Mouse (Mus musculus) left cerebral cortex, postnatal 36 days (tissue): Measurements from ENCODE around the gene Asxl1. TPM values are rescaled to one million over a fixed set of nuclear protein-coding genes. Genes with fewer than 3 reads are reported as not detected.

Source experiments
- DNase-seq, 2 experiments: peaks; one replicate each; pipeline ENCODE4 v3.0.0; 2021 to 2022; ENCODE audit warnings: low spot score in 2 of 2, mixed read lengths in 1 of 2
- intact Hi-C: fragments of 180-260 bp; cut with DNase I; formaldehyde crosslinking; loops from one replicate; pipeline ENCODE4 v1.15.1; 2025
- total RNA-seq, 2 experiments: library from RNA; stranded (reverse); gene quantifications; 2 replicates each; pipeline ENCODE4 v1.2.3; 2021

Gene Asxl1
- total RNA-seq, 2 experiments from 2014 or later: 34.3 to 36.7 TPM

DNA sequence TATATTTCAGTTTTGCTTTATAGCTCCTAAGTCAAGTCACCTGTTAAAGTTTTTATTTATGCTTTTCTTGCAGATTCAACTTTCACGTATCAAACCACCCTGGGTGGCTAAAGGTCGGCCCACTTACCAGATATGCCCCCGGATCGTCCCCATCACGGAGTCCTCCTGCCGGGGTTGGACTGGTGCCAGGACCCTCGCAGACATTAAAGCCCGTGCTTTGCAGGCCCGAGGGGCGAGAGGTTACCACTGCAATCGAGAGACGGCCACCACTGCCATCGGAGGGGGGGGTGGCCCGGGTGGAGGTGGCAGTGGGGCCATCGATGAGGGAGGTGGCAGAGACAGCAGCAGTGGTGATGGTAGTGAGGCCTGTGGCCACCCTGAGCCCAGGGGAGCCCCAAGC is 53.5 kb downstream of the Asxl1 start:
- intact Hi-C loops: no loop called here
- DNase-seq: no peak

DNA sequence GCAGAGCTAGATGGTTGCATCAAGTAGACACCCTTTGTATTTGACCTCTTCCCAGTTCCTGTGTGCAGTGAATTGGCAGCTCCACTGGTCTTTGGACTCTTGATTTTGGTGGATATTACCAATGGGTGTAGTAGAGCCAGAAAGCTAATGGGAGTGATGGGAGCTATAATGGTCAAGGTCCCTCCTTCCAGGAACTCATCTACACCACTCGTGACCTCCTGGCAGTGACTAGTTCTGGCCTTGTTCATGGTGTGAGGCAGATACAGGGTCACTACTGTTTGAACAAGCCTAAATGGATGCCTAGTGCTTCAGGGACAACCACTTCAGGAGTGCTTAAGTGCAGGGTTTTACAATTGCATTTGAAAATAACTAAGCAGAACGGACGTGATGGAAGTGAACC is 58.4 kb downstream of the Asxl1 start:
- intact Hi-C loops: no loop called here
- no peak for DNase-seq

DNA sequence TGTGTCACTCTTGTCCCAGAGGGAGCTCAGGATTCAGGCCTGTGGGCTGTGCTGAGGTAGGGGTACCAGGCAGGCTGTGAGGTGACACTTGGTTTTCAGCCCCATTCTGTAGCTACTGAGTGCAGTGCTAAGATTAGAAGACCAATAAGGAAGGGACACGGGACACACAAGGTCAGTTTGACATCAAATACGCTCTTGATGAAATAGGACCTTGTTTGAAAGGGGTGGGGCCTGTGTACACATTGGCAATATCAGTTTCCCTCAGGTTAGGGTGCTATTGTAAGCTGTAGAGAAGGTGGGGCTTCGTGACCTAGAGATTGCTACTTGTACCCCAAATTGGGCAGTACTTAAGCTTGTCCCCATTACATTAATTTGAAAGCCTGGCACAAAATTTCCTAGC is 59.3 kb downstream of the Asxl1 start:
- DNase-seq: no peak
- intact Hi-C loops: no loop called here

DNA sequence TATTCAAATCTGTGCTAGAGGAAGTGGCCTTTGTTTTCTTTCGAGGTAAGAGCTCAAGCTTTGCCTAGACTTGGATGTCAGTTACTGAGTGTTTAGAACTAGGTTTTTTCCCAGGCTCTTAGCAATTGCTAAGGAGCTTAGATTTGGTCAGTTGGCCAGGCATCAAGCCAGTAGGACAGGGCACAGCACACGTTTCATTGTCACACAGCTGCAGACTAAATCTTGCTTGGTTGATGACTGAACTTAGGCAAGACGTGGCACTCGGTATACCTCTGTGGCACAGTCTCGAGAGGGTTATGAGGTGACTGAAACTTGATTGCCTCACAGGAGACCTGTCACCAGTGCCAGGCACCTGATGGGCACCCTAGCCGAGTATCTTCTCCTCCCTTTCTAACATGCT is 61.3 kb downstream of the Asxl1 start:
- intact Hi-C loops: no loop called here
- no peak for DNase-seq

DNA sequence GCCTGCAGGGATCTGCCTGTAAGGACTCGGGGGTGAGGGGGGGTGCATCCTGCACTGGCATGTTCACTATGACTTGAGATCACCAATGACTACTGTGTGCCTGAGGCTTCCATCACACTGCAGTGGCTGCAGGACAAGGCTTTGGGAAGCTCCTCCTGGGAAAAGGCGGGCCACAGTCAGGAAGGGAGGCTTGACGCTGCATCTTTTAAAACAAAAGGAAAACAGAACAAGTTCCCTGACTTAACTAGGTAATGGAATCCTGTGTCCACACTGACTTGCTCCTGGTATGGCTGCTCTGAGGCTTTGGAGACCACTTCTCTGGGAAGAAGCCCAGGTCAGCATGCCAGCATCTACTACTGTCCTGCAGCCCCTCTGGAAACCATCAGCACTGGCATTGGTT is 63.3 kb downstream of the Asxl1 start:
- intact Hi-C loops: no loop called here
- no peak for DNase-seq

DNA sequence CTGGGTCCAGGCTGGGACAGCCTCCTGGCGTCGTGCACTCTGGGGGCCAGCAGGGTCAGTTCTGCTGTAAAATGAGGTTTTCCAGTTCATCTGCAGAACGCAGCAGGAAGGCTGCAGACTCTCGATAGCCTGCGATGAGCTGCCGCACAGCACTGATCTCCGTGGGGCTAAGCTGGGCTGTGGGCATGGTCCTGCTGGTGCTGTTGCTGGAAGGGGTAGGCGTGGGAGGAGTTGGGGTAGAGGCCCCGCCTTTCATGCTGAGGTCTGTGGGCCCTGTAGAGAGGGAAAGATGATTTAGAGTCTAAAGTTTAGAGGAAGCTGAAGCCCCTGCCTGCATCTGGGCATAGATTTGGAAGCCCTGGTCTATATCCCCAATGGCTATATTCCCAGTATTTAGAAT is 65.9 kb downstream of the Asxl1 start:
- intact Hi-C loops: loop anchor here (5.0 kb wide), 1 partner anchor 36 kb away; no protein-coding TSS in a partner anchor
- DNase-seq: no peak

DNA sequence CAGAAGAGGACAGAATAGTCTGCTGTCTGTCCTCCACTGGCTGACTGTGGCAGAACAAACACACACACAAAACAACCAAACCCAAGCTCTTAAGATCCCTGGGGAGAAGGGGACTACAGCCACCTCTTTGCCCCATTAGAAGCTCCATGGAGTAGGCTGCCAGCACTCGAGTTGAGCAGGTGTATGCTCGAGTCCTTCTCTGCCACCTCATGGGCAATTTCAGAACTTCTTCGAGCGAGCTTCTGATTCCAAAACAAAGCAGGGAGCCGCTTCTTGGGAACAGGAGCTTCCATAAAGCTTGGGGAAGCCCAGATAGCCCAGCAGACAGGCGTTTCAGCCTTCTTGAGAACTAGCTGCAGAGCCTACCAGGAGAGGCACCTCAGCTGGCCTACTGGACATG is 66.9 kb downstream of the Asxl1 start:
- intact Hi-C loops: loop anchor here (5.0 kb wide), 1 partner anchor 35 kb away; no protein-coding TSS in a partner anchor
- no peak for DNase-seq

DNA sequence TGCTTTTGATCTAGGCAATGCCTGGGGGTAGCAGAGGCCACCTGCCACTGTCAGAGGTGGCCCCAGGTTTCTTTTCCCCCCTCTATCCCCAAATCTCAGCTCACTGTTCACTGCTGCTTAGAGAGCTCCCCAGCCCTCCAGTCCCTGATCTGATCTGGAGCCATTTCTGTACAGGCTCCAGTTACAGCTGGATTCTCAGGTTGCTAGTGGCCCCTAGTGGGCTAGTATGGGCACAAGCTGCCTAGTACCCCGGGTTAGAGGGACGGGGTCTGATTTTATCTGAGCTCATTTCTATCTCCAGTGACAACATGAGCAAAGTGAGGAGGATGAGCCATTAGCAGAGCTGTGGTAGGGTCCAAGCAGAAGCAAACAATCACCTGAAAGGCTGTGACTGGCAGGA is 69.0 kb downstream of the Asxl1 start:
- intact Hi-C loops: loop anchor here (5.0 kb wide), 1 partner anchor 33 kb away; no protein-coding TSS in a partner anchor
- no peak for DNase-seq

DNA sequence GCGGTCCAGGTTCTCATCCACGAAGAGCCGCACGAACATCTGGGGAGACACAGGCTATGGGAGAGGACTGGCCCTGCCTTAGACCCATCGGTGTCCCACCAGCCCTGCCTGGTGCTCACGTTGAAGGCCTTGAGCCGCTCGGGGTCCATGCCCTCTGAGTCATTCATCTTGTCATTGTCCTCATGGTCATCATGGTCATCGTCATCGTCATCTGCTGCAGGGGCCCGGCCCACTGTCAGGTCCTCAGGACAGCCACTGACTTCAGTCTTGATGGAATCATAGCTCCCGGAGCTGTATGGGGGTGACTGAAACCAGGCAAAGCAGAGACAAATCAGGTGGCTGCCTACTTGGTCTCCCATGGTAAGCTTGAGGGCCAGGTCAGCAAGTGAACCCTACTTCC is 72.2 kb downstream of the Asxl1 start:
- intact Hi-C loops: no loop called here
- no peak for DNase-seq

DNA sequence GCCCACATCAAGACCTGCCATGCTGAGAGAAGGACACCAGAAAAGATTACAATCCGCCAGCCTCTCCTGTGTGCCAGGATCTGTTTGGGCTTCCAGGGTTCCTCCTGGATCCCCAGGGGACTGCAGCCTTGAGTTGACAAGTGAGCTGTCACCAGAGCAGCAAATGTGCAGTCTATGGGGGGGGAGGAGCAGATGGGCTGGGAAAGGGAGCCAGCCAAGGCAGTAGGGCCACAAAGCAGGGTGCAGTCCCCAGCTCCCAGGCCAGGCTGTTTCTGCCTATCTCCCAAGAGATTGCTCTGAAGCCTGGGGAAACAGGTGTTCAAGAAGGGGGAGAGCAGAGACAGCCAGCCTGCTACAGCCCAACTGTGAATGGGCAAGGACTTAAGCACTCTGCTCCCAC is 72.8 kb downstream of the Asxl1 start:
- intact Hi-C loops: no loop called here
- DNase-seq: no peak

DNA sequence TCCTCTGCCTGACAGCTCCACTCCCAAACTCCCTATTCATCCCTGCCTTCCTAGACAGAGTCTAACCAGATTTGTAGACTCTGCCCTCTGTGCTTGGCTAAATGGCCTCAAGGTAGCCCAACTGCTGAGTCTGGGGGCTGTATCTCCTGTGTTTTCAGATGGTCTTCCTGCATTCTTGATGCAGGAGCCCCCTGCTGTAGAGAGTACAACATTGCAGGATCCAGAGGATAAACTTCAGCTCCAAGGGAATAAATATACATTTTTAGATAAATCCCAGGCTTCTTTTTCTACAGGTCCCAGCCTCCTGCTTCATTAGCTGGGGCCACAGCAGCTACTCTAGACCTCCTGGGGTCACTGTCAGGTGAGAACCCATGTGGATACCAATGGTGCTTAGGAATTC is 75.6 kb downstream of the Asxl1 start:
- intact Hi-C loops: no loop called here

DNA sequence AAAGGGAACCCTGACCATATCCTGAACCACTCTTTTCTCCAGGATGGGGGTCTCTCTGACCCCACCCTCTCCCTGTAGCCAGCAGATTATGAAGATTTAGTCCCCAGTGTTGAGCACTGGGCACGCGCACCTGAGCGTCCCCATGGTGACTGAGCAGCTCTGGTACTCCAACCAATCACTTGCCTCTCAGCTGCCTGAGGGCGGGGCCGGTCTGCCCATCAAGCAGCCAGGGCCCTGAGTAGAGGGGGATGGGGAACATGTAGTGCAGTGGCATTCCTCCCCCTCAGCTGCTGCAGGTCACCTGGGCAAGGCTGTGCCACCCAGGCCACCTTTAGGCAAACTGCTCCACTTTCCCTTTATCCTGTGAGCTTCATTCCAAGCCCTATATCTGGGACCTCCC is 76.4 kb downstream of the Asxl1 start:
- intact Hi-C loops: no loop called here
- no peak for DNase-seq

More for the DNA sequence above, 75.6 kb downstream of the Asxl1 start:
- no peak for DNase-seq

DNA sequence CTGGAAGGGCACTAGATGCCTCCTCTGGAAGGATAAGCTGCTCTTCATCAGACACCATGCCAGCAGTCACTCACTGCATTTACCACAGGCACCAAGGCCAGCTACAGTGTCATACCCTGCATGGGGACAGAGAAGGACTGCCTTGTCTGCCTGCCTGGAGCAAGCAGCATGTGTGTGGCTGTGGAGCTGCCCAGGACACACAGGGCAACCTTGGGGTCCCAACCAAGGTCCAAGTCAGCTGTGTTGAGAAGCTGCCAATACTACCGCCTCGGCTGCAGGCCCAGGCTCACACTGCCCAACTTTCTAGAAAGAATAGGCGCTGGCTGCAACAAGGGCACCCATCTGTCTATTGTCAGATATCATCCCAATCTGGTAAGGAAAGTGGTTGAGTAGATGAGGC is 77.5 kb downstream of the Asxl1 start:
- intact Hi-C loops: no loop called here
- no peak for DNase-seq

DNA sequence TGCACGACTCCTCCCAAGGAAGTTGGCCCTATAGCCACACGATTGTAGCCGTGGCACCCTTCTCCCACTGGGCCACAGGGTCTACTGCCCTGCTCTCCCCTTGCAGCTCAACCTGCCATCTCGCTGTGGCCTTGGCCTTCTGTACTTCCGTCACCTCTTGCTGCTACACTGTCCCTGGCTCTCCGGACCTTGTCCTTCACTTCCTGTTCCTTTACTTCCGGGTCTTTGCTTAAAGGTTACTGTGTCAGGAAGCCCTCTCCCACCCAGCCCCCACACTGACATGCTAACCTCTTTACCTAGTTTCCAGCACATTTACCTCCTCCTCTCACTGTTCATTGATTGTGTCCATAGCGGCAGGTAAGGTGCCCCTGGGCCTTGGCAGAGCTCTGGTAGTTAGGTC is 78.9 kb downstream of the Asxl1 start:
- intact Hi-C loops: no loop called here
- DNase-seq: no peak

DNA sequence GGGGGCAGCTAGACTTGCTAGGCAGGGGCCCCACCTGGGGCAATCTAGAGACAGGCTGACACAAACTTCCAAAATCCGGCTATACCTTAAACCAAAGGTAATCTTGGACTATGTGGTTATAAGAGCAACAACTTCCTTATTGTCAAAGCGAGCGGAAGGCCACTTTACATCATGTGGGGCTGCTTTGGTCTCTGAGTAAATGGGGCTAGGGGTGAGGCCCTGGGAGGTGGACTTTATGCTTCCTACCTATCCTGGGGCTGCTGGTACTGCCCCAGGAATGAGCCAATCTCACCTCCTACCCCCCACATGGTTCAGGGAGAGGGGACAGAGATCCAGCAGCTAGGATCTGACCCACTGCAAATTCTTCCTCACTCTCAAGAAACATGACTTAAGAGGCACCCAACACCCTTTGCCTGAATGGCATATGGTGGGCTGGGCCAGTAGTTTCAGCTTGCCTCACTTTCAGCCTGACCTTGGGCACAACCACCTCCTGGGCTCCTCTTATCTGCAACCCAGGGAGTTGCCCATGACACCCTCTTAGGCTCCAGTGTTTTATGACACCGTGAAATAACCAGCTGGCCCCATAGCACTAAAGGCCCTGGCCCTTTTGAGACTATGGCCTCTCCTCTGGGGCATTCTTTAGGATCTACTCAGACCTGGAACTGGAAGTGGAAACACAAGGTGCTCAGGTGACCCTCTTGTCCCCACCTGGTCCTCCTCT is 79.7 kb downstream of the Asxl1 start:
- no peak for DNase-seq
- intact Hi-C loops: no loop called here

DNA sequence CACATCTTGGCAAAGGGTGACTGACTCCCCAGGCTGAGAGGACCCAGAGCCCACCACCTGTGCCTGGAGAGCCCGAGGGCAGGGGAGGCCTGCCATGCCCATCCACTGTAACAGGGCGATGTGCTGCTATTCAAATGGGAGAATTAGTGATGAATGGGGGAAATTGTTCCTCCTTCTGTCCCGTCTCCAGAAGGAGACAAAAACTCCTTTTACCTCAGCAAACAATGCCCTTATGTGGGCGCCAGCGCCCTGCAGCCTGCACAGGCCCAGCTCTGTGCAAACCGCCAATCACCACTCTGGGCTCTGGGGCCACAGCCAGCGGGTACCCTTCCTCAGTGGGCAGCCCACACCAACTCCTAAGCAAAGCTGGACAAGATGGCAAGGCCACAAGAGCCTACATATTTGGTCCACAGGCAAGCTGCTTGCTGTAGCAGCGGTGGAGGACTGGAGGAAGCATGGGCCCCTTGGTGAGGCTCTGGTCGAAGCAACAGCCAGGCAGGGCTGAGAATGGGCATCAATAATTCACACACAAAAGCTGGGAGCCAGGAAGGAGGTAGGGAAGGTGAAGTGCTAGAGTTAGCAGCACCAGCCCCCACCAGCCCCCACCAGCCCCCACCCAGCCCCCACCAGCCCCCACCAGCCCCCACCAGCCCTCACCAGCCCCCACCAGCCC is 80.5 kb downstream of the Asxl1 start:
- intact Hi-C loops: no loop called here
- DNase-seq: peak in 1 of 2 experiments; percentile 30

DNA sequence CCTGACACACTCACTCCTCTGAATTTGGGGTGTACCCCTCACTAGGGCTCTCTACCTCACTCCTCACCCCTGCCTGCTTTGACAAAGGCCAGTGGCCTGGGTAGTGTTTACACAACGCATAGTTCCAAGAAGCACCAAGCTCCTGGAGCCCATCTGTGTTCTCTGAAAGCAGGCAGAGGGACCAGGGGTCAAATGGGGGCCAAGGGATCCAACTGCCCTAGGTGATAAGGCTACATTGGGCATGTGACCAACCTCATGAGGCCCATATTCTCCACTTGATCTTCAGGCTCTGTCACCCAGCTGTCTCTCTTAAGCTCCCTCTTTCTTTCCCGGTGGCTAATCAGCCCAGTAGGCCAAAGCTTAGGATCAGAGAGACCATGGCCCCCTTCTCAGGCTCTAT is 81.3 kb downstream of the Asxl1 start:
- DNase-seq: no peak
- intact Hi-C loops: no loop called here

DNA sequence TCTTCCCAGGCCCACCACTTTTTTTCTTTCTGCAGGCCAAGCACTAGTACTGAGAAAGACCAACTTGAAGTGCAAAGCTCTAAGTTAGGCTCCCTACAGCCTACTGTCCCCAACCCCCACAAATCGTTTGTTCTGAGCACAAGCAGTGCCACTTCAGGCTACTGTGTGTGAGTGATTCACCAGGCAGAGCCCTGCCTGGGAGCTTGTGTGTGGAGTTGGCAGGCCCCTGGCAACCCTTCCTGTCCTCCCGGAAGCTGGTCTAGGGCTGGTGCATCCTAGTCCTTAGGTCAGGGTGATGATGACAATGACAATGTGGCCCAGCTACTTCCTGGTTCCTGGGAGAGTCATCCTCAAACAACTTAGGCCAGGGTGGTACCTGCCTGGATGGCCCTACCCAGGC is 82.9 kb downstream of the Asxl1 start:
- intact Hi-C loops: no loop called here
- no peak for DNase-seq

DNA sequence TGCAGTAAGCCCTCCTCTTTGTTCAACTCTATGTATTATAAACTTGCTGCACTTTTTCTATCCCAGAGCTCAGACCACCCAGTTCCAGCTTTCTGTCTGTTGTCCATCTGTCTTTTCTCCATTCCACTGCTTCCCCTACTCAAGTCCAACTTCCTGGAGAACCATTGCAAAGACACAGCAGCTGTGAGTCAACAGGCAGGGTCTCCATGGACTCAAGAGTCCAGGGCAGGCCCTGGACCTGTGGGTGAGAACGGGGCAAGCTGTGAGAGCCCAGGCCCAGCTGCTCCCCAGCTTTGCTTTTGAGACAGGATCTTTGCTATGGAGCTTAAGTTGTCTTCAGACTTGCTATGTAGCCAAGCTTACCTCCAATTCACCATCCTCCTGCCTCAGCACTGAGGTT is 84.9 kb downstream of the Asxl1 start:
- intact Hi-C loops: no loop called here
- DNase-seq: no peak

DNA sequence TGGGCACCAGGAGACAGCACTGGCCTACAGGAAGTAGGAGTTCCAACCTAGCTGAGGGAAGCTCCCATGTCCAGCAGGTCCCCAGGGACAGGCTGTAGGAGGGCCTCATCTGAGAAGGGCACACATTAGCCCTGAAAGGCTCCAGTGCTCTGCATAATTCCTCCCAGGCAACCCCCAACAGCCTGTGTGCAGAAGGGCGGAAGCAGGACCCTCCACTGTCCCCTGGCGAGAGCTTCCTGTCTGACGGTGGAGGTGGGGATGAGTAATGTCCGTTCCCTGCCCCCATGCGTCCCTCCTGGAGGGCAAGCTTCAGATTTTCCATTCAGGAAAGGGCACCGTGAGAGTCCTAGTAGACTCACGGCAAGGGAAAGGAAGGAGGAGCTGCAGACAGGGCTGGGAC is 86.9 kb downstream of the Asxl1 start:
- intact Hi-C loops: no loop called here

DNA sequence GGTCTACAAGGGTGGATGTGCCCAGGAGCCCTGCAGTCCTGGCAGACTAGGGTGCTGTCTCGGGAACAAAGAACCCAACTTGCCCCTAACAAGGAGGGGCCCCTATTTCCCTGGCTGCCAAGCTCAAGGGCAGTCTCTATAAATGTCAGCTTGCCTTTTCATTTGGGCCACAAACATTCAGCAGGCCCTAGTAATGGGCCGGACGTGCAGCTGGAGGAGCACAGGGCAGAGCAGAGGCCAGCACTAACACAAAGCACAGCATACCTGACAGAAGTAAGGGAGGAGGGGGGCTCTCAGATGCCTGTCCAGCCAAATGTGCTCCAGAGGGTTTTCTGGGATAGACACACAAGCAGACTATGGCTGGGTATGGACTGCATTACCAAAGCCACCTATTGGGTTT is 88.2 kb downstream of the Asxl1 start:
- no peak for DNase-seq
- intact Hi-C loops: no loop called here

More for the DNA sequence above, 86.9 kb downstream of the Asxl1 start:
- DNase-seq: no peak
